Mouse (Mus musculus): ENCODE results near the gene Ikzf3. TPM values are rescaled to one million over a fixed set of nuclear protein-coding genes. Genes with fewer than 3 reads are reported as not detected.

Ikzf3 gene
- polyA plus RNA-seq (2017; shearing (Covaris generic)) = 123 TPM

DNA sequence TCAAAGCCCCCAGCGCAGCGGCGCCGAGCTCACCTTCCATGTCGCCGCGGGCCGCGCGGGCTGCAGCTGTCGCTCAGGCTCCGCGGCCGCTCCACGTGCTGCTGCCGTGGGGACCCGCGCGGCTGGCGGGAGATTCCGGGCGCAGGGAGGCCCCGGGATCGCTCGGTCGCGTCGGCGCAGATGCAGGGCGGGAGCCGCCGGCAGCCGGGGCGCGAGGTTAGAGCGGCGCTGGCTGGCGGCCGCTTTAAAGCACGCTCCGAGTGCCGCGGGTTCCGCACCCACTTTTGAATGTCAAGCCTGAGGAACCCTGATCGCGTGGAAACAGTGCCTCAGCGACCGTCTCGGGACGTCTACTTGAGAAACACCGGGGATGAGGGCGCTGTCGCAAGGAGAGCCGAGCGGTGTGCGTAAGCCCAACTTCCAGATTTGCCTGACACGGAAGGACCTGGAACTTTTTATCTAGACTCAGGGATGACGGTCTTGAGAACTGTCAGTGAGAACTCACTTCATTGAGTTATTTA lies at the start of gene Ikzf3:
TSS of gene Ikzf3 (minus strand) at position 321 of the 521 bp plus-strand sequence.

DNA sequence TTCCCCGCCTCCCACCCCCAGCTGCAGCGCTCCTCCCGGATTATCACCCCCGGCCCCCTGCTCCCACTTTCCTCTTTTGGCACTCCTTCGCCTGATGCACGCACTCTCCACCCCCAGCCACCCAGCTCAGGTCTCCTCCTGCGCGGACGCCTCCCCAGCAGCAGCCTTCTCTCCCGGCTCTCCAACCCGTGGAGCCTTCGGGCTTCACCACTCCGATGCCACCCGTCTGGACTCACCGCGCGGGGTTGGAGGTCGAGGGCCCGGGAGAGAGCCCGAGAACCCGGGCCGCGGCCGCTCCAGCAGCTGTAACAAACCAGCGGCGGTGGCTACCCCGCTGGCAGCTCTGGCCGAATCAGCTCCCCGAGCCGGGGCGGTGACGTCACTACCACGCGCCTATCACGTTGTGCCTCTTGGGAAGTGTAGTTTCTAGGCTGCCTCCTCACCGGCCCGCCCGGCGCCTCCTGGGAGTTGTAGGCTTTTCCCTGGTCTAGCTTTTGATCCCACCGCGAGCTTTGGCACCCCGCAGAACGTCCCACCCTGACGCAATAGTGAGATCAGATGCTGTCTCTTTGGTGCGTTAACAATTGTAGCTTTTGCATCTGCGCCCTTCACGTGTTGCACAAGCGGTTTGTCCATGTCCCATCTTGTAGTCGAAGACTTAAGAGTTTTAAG lies 41.2 kb upstream of the Ikzf3 start, which contains the start of gene Ormdl3:
TSS of gene Ormdl3 (minus strand) at position 477 of the 672 bp plus-strand sequence.

GRCm38 (mm10) chr11:98550975-98551828 lies 5.4 kb upstream of the Ikzf3 start, which contains the start of gene Zpbp2:
Gene Zpbp2 (plus strand): TSS chr11:98551097.

GRCm38 (mm10) chr11:98446213-98446561 lies 99.6 kb downstream of the Ikzf3 start, which contains the start of gene Grb7:
Gene Grb7 (plus strand): TSS chr11:98446394.

DNA sequence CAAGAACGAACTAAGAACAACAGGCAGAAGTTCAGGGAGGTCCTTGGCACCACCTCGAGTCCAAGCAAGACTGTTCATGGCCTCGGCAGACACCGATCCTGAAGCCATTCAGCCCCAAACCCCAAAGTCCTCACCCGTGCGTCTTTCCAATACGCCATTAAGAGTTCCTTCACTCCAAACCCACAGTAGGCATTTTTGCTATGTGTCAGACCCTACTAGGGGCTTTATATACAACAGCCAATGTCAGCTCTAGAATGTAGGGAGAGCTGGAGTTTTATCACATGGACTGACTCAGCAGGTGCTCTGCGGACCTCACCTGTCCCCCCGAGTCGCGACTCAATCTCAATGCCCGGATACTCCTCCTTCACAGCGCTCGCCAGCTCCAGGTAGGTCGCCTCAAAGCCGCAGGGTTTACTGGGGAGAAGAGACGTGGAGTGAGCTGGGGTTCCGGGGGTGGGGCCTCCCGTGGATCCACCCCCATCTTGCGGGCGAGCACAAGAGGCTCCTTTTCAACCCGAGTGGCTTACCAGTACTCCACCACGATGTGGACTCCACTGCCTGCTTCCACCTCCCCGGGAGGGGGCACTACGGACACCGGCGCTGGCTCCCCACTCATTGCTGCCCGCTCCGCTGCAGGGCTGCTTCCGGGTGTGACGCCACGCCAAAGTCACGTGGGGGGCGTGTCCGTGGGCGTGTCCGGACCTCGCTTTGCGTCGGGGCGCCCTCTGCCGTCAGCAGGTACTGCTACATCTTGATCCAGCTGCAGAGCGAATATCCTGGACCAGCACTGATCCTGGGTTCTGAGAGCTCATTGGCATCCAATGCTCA lies 107.3 kb downstream of the Ikzf3 start, which contains the start of gene Mien1:
TSS of gene Mien1 (minus strand) at position 661 of the 828 bp plus-strand sequence.

Other genes with a start within 250 kb of the Ikzf3 start
- not detected for gene Neurod2, start 216.4 kb downstream of the Ikzf3 start, polyA plus RNA-seq (2017; shearing (Covaris generic))
- gene Ppp1r1b, start 197.6 kb downstream of the Ikzf3 start, polyA plus RNA-seq (2017; shearing (Covaris generic)) = not detected
- gene Stard3, start 187.7 kb downstream of the Ikzf3 start, polyA plus RNA-seq (2017; shearing (Covaris generic)) = 44.2 TPM
- not detected for gene Tcap, start 162.2 kb downstream of the Ikzf3 start, polyA plus RNA-seq (2017; shearing (Covaris generic))
- not detected for gene Pnmt, start 159.6 kb downstream of the Ikzf3 start, polyA plus RNA-seq (2017; shearing (Covaris generic))
- gene Pgap3, start 145.5 kb downstream of the Ikzf3 start, polyA plus RNA-seq (2017; shearing (Covaris generic)) = 10.3 TPM
- gene Erbb2, start 133.6 kb downstream of the Ikzf3 start, polyA plus RNA-seq (2017; shearing (Covaris generic)) = 0.07 TPM
- gene Mien1, start 107.0 kb downstream of the Ikzf3 start, polyA plus RNA-seq (2017; shearing (Covaris generic)) = 128 TPM
- 93.1 TPM for gene Grb7, start 99.6 kb downstream of the Ikzf3 start, polyA plus RNA-seq (2017; shearing (Covaris generic))
- 3.6 TPM for gene Zpbp2, start 5.1 kb upstream of the Ikzf3 start, polyA plus RNA-seq (2017; shearing (Covaris generic))
- gene Ormdl3, start 41.3 kb upstream of the Ikzf3 start, polyA plus RNA-seq (2017; shearing (Covaris generic)) = 53.4 TPM
- not detected for gene Lrrc3c, start 52.3 kb upstream of the Ikzf3 start, polyA plus RNA-seq (2017; shearing (Covaris generic))
- gene Gm12355, start 79.6 kb upstream of the Ikzf3 start, polyA plus RNA-seq (2017; shearing (Covaris generic)) = 1.9 TPM
- gene Gsdma3, start 80.3 kb upstream of the Ikzf3 start, polyA plus RNA-seq (2017; shearing (Covaris generic)) = not detected
- not detected for gene Gsdma2, start 100.7 kb upstream of the Ikzf3 start, polyA plus RNA-seq (2017; shearing (Covaris generic))
- gene Gsdma, start 118.3 kb upstream of the Ikzf3 start, polyA plus RNA-seq (2017; shearing (Covaris generic)) = not detected
- 94.6 TPM for gene Psmd3, start 136.5 kb upstream of the Ikzf3 start, polyA plus RNA-seq (2017; shearing (Covaris generic))
- gene Csf3, start 155.2 kb upstream of the Ikzf3 start, polyA plus RNA-seq (2017; shearing (Covaris generic)) = not detected
- gene Med24, start 183.4 kb upstream of the Ikzf3 start, polyA plus RNA-seq (2017; shearing (Covaris generic)) = 41.9 TPM
- gene Thra, start 194.6 kb upstream of the Ikzf3 start, polyA plus RNA-seq (2017; shearing (Covaris generic)) = 5.7 TPM
- 9.3 TPM for gene Nr1d1, start 229.3 kb upstream of the Ikzf3 start, polyA plus RNA-seq (2017; shearing (Covaris generic))
- 21.3 TPM for gene Msl1, start 249.5 kb upstream of the Ikzf3 start, polyA plus RNA-seq (2017; shearing (Covaris generic))

All from effector memory CD4-positive, alpha-beta T cell, adult 5 months (primary cell).